Mouse (Mus musculus): ENCODE results near the gene Spem1.

DNA sequence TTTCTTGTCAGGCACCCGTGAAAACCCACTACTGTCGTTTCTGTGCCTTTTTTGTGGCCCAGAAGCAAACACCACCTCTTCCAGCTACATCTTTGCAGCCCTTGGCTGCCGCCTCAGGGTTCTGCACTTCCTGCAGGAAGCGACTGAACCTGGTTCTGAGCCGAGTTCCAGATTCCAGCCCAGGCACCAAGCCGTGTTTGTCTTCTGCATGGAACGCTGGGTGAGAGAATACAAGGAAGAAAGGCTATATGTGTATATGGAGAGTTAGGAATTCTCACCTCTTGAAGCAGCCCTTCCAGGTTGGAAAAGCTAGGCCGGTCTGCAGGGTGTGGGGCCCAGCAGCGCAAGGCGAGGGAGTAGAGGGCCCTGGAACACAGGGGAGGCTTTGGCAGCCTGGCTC, 32.7 kb upstream of the Spem1 start:
- TF ChIP-seq CTCF (IDR thresholded peaks at IDR 0.05) = no peak
- no peak for TF ChIP-seq POLR2A (IDR thresholded peaks at IDR 0.05; ENCODE audit: insufficient read depth, low read depth, low read length)
- no peak for TF ChIP-seq EP300 (IDR thresholded peaks at IDR 0.05; ENCODE audit: insufficient read depth, low read depth, low read length)
